Comparison of ENCODE assay signal across 23 mouse cellular contexts in the genomic region with DNA sequence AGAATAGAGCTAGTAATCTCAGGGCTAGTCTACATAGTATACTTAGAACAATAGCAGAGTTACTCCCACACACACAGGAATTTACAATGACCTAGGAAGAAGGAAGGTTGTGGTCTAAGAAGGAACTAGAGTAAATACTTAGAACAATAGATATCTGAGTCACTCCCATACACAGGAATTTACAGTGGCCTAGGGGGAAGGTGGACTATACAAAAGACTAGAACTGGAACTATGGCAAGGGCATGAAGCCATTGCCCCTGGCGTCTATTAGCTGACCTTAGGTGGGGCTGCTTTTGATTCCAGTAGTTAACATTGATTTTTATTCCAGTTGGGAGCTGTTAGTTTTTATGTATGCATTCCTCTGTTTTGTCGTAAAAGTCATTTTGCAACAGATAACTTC. TPM values are rescaled to one million over a fixed set of nuclear protein-coding genes. Genes with fewer than 3 reads are reported as not detected.
A peak's percentile ranks its signal among the peaks of the same experiment; 100 is the strongest.
DNase-seq lines count a peak whose midpoint lies in the region; TF ChIP-seq lines count a peak whose summit lies in the region.
"Not testable (repeated sequence)": the region's sequence is repeated elsewhere in the genome, so short reads cannot be mapped to it uniquely, and the experiment has no call there.
"Had no signal": no experiment of that assay in that cellular context is flagged by ENCODE, and none has a peak within 500 bp of the region (broad histone marks: within the 10 kb centered on the region; RNA-seq: fewer than 3 reads in every experiment).

No protein-coding gene starts in this region.

- DNase-seq in ES-E14 (ENCODE audit: low read depth, low spot score) = peak; percentile 74
- DNase-seq in R1 (ENCODE audit: low read depth, low spot score) = peak; percentile 97
- DNase-seq in ZHBTc4 (ENCODE audit: low read depth, low spot score) = peak; percentile 94
- peak; percentile 79 for DNase-seq in heart, adult 11 months
- DNase-seq in heart, adult 8-10 months (ENCODE audit: low spot score) = peak; percentile 46

- not testable (repeated sequence) for TF ChIP-seq POLR2A in ES-Bruce4 (IDR thresholded peaks at IDR 0.05; ENCODE audit: insufficient read depth, low read length)

- not testable (repeated sequence) for TF ChIP-seq CTCF in ES-Bruce4 (IDR thresholded peaks at IDR 0.05; ENCODE audit: low read depth, low read length)

- in situ Hi-C loops in ES-E14 (cut with MboI; ENCODE audit: low sequenced_read_pairs in 2 of 2, unreplicated experiment in 2 of 2) = not testable (repeated sequence)

- not testable (repeated sequence) for H3K4me3 ChIP-seq in ES-Bruce4 (ENCODE audit: low read depth, low read length); ES-E14 (ENCODE audit: insufficient read depth in 1 of 2, low read depth in 1 of 2, low read length in 2 of 2, poor library complexity in 1 of 2, severe bottlenecking in 1 of 2)

- not testable (repeated sequence) for H3K9ac ChIP-seq in ES-Bruce4 (ENCODE audit: low read depth, poor library complexity, severe bottlenecking); ES-E14 (ENCODE audit: insufficient read depth, low read depth, low read length, poor library complexity, severe bottlenecking)

- peak; percentile 93 for TF ChIP-seq EP300 in ES-Bruce4 (IDR thresholded peaks at IDR 0.05; ENCODE audit: insufficient read depth, low read depth, low read length)

- H3K36me3 ChIP-seq in ES-Bruce4 (ENCODE audit: control insufficient read depth, insufficient read depth, low read length, poor library complexity, severe bottlenecking); ES-E14 (ENCODE audit: control insufficient read depth, insufficient read depth, low read length, poor library complexity, severe bottlenecking): not testable (repeated sequence)

- H3K27ac ChIP-seq in ES-Bruce4 (ENCODE audit: insufficient read depth, low read length) (peak overlapping the region; percentile 98), ES-E14 (ENCODE audit: insufficient read depth, low read depth, low read length, poor library complexity, severe bottlenecking) (peak overlapping the region; percentile 93; the same call in 1 of the 2 replicates)

- not testable (repeated sequence) for H3K4me1 ChIP-seq in ES-Bruce4 (ENCODE audit: control insufficient read depth, insufficient read depth, low read length)
- H3K4me1 ChIP-seq in ES-E14 (ENCODE audit: control insufficient read depth in 2 of 2, insufficient read depth in 2 of 2, low read length in 2 of 2, poor library complexity in 1 of 2) = peaks cover 4 to 10% of the 10 kb centered on the region in 2 experiments

- H3K9me3 ChIP-seq in ES-Bruce4 (replicated peaks; ENCODE audit: control insufficient read depth, insufficient read depth, low read length, poor library complexity, severe bottlenecking); ES-E14 (ENCODE audit: control insufficient read depth, insufficient read depth, low read depth, low read length): not testable (repeated sequence)

- not testable (repeated sequence) for H3K27me3 ChIP-seq in ES-Bruce4 (ENCODE audit: control insufficient read depth, insufficient read depth, low read length, poor library complexity, severe bottlenecking)

RNA-seq across cellular contexts. Expression of a gene that starts 10.8 kb away (rescaled TPM):
- 2.1 and 3.7 TPM in 2 replicates for polyA plus RNA-seq in ES-Bruce4 (2011; ENCODE audit: insufficient read depth, insufficient read length, low read depth, missing spikeins)
- total RNA-seq in ES-E14 (2012; rRNA removed) = 2.2 and 4.1 TPM in 2 replicates
- total RNA-seq in heart, adult 8-10 months (2022) = 1 to 10 TPM; 2.5 to 3.4 (median 2.8) TPM
- total RNA-seq: CH12.LX had no signal
- polyA plus RNA-seq: erythroblast, embryonic 14.5 days; forebrain, embryonic 13.5 days had no signal

RNA-seq across cellular contexts. Expression of a gene that starts 11.0 kb away (rescaled TPM):
- not detected in 2 replicates for polyA plus RNA-seq in ES-Bruce4 (2011; ENCODE audit: insufficient read depth, insufficient read length, low read depth, missing spikeins)
- 0.13 TPM in 1 of 2 replicates, not detected in the other for total RNA-seq in ES-E14 (2012; rRNA removed)
- total RNA-seq in heart, adult 8-10 months (2022) = not detected
- total RNA-seq: adrenal gland, adult 2 months; adrenal gland, postnatal 25 days; adrenal gland, postnatal 4 days; CH12.LX; common myeloid progenitor, adult 5-6 weeks; forebrain, postnatal 0 days; MEL had no signal
- polyA plus RNA-seq: adrenal gland, adult 2 months; brain, embryonic 14.5 days; CD4-positive, CD25-positive, alpha-beta regulatory T cell, adult 4 months; embryonic facial prominence, embryonic 11.5 days; embryonic facial prominence, embryonic 13.5 days; embryonic facial prominence, embryonic 15.5 days; erythroblast, embryonic 14.5 days; forebrain, embryonic 11.5 days; forebrain, embryonic 13.5 days; forebrain, embryonic 15.5 days; forebrain, postnatal 0 days; Patski had no signal

RNA-seq across cellular contexts. Expression of a gene that starts 11.0 kb away (rescaled TPM):
- 2.2 and 3.0 TPM in 2 replicates for polyA plus RNA-seq in ES-Bruce4 (2011; ENCODE audit: insufficient read depth, insufficient read length, low read depth, missing spikeins)
- total RNA-seq in ES-E14 (2012; rRNA removed) = 0.74 and 3.3 TPM in 2 replicates
- total RNA-seq in heart, adult 8-10 months (2022) = not detected
- total RNA-seq: CH12.LX; common myeloid progenitor, adult 5-6 weeks; forebrain, postnatal 0 days; MEL had no signal
- polyA plus RNA-seq: adrenal gland, adult 2 months; CD4-positive, CD25-positive, alpha-beta regulatory T cell, adult 4 months; embryonic facial prominence, embryonic 11.5 days; embryonic facial prominence, embryonic 13.5 days; embryonic facial prominence, embryonic 15.5 days; erythroblast, embryonic 14.5 days; forebrain, embryonic 11.5 days; forebrain, embryonic 13.5 days; forebrain, embryonic 15.5 days had no signal

RNA-seq across cellular contexts. Expression of a gene that starts 32.0 kb away (rescaled TPM):
- not detected in 2 replicates for polyA plus RNA-seq in ES-Bruce4 (2011; ENCODE audit: insufficient read depth, insufficient read length, low read depth, missing spikeins)
- 0.31 TPM in 1 of 2 replicates, not detected in the other for total RNA-seq in ES-E14 (2012; rRNA removed)
- not detected for total RNA-seq in heart, adult 8-10 months (2022)
- total RNA-seq: adrenal gland, adult 2 months; adrenal gland, postnatal 25 days; adrenal gland, postnatal 4 days; CH12.LX; common myeloid progenitor, adult 5-6 weeks; forebrain, postnatal 0 days; MEL had no signal
- polyA plus RNA-seq: brain, embryonic 14.5 days; CD4-positive, CD25-positive, alpha-beta regulatory T cell, adult 4 months; embryonic facial prominence, embryonic 11.5 days; embryonic facial prominence, embryonic 13.5 days; embryonic facial prominence, embryonic 15.5 days; erythroblast, embryonic 14.5 days; forebrain, embryonic 11.5 days; forebrain, embryonic 13.5 days; forebrain, embryonic 15.5 days; forebrain, postnatal 0 days; Patski had no signal

RNA-seq across cellular contexts. Expression of a gene that starts 51.4 kb away (rescaled TPM):
- 0.11 TPM in 1 of 2 replicates, not detected in the other for polyA plus RNA-seq in ES-Bruce4 (2011; ENCODE audit: insufficient read depth, insufficient read length, low read depth, missing spikeins)
- total RNA-seq in ES-E14 (2012; rRNA removed) = 0.16 and 0.54 TPM in 2 replicates
- under 1 TPM in 2 of 4 experiments, not detected in 2; 0.06 TPM for total RNA-seq in heart, adult 8-10 months (2022)
- total RNA-seq: CH12.LX; common myeloid progenitor, adult 5-6 weeks; MEL had no signal
- polyA plus RNA-seq: forebrain, embryonic 11.5 days had no signal

Comparison
In these comparisons a context has a peak if more than half of its experiments do, and no peak if none do; other contexts are left out.
1. DNase-seq: peak in every context shown above with its lines; median percentile 97 in R1; 94 in ZHBTc4; 79 in heart, adult 11 months; 74 in ES-E14; 46 in heart, adult 8-10 months.